Mouse (Mus musculus) E14TG2a.4 (cell line): Measurements from ENCODE around the gene Rab43.

Source experiments
- CTCF ChIP-seq: conservative IDR thresholded peaks from 2 replicates; pipeline ENCODE4 v1.5.1; 2014; ENCODE audit warnings: low read length
- NANOG ChIP-seq: IDR thresholded peaks from 2 replicates; pipeline ENCODE4 v1.6.1; 2014; ENCODE audit warnings: borderline replicate concordance, low read length, mixed read lengths

DNA sequence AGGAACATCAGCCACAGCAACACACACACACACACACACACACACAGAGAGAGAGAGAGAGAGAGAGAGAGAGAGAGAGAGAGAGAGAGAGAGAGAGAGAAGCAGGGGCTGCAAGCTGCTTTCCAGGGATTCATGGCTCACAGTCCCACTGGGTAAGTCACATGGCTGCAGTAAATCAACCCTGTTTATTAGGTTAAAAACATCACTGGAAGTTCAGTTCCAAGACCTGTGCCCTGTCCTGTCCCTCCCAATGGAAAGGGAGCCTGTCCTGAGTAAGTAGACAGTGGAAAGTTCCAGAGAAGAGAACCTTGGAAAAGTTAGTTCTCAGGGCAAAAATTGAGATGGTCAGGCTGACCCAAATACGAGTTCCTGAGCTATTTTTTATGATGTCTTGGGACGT lies 14.6 kb downstream of the Rab43 start:
- TF ChIP-seq CTCF (no peak), NANOG (no peak)
